Mouse (Mus musculus): ENCODE data around the gene Gpr62. TPM values are rescaled to one million over a fixed set of nuclear protein-coding genes. Genes with fewer than 3 reads are reported as not detected.

The Gpr62 gene
- total RNA-seq, 2 experiments from 2014 or later: 0.12 TPM; not detected in 1

DNA sequence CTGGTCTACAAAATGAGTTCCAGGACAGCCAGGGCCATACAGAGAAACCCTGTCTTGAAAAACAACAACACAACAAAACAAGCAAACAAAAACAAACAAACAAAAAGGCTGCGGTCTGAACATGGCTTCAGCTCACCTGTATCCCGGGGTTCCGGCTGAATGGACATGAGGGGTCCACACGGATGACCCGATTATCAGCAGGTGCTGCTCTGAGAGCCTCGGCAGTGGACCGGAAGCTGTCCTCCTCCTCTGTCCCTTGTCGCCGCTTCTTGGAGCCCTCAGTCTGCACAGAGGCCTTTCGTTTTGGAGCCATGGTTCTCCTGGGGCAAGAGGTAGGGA is 9.9 kb upstream of the Gpr62 start, which contains the start of gene Rrp9:
Rrp9 (plus strand) TSS at position 301 of the 339 bp plus-strand sequence.
- no peak for DNase-seq
- intact Hi-C loops (cut with DNase I): loop anchor here (1.0 to 5.0 kb wide), 4 partner anchors 27 to 193 kb away; partner anchors contain the start of gene Rpl29

- peak in 1 of 2 experiments; percentile 59 for DNase-seq
Measured at GRCm38 (mm10) chr9:106475046-106475445, 9.3 kb upstream of the Gpr62 start.

DNA sequence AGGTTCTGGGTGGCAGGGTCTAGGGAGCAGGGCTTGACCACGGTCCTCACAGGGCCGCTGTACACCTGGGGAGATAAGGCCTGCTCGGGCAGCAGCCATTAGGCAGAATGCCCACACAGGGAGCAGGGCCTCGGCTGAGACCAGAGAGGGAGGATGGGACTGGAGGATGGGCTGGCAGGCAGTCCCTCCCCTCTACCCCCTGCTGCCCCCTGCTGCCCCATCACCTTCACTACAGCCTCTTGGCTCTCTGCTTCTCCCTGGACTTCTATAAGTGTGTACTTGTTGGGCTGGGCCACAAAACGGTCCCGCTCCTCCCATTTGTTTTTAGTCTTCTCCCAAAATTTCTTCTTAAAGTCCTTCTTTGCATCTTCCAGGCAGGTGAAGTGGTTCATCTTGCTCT is 8.7 kb upstream of the Gpr62 start:
- intact Hi-C loops (cut with DNase I): no loop called here
- DNase-seq: peak; percentile 76 to 85

More at GRCm38 (mm10) chr9:106475046-106475445, 9.3 kb upstream of the Gpr62 start:
- intact Hi-C loops (cut with DNase I): loop anchor here (5.0 kb wide), 1 partner anchor 168 kb away; no protein-coding TSS in a partner anchor

DNA sequence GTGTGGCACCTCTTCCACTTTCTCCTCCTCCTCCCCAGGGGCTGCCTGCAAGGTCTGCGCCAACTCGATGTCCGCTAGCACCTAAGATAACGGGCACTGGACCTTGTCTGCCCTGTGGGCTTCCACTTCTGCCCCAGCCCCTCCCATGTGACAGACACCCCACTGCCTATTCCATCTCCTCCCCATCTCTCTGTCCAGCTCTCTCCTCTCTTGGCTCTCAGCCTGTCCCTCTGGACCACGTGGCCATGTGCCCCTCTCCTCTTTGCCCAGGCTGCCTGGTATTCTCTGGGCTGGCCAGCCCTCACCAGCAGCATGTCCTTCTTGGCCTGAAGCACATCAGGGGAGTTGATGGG is 8.0 kb upstream of the Gpr62 start:
- intact Hi-C loops (cut with DNase I): loop anchor here (2.0 kb wide), 1 partner anchor 185 kb away; no protein-coding TSS in a partner anchor
- no peak for DNase-seq

DNA sequence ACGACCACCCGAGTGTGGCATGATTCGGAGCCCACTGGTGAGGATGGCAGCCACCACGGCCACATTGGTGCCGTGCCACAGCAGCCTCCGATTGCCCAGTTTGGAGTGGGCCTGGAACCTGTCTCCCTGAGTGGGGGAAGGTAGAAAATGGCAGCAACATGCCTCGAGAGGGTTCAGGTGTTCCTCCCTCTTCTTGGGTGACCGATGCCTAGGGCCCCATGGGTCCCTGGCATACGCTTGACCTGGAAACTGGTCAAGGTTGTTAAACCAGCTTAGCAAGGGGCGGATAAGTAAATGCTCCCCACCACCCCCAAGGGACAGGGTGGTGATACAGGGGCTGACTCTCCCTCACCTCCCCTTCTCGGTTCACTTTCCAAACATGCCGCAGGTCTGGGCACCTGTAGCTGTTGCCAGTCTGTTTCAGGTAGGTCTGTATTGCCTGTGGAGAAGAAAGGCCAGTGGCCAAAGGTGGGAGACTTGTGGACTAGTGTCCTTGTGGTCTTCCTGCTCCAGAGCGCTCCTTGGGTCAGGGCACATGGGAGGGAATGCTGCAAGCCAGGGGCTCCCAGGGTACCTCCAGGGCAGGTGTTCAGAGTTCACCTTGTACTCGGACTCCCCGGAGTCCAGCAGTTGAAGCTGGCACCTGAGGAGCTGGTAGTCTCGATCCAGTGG is 7.5 kb upstream of the Gpr62 start:
- intact Hi-C loops (cut with DNase I): loop anchor here (2.0 kb wide), 1 partner anchor 184 kb away; no protein-coding TSS in a partner anchor
- no peak for DNase-seq

DNA sequence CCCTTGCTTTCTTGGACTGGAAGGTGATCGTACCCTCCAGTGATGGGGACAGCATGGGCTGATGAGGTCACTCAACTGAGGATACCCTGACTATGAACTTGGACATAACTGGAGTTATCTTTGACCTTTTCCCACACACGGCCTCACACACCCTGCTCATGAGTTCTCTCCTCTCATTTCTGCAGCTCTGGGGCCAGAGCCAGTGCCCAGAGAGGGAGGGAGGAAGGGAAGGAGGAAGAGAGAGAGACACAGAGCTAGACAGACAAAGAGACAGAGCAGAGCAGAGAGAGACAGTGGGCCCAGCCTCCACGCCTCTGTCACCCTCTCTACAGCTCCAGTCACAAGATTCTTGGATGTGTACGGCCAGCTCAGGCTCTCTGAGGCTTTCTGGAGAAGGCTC is 6.6 kb upstream of the Gpr62 start:
- intact Hi-C loops (cut with DNase I): loop anchor here (2.0 kb wide), 1 partner anchor 184 kb away; no protein-coding TSS in a partner anchor
- DNase-seq: no peak

- peak; percentile 76 to 77 for DNase-seq
- intact Hi-C loops (cut with DNase I): loop anchor here (2.0 kb wide), 1 partner anchor 183 kb away; no protein-coding TSS in a partner anchor
Measured at GRCm38 (mm10) chr9:106471892-106472291, 6.2 kb upstream of the Gpr62 start.

GRCm38 (mm10) chr9:106470991-106471750 is 5.4 kb upstream of the Gpr62 start:
- intact Hi-C loops (cut with DNase I): no loop called here
- DNase-seq: no peak

DNA sequence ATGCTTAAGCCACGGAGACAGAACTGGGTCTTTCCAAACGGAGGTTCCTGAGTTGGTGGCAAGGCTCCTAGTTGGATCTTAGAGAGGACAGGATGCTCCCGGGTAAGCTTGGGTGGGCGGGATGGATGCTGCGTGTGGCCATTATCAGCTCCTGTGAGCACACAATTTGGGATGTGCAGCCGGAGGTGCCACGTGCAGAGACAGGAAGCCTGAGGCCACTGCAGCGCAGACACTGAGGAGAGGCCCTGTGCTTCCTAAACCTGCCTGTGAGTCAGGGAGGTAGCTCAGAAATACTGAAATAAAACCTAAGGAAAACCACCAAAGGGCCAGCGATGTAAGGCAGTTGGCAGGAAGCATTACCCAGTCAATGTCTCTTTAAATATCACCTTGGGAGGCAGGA is 4.0 kb upstream of the Gpr62 start:
- DNase-seq: no peak
- intact Hi-C loops (cut with DNase I): no loop called here

DNA sequence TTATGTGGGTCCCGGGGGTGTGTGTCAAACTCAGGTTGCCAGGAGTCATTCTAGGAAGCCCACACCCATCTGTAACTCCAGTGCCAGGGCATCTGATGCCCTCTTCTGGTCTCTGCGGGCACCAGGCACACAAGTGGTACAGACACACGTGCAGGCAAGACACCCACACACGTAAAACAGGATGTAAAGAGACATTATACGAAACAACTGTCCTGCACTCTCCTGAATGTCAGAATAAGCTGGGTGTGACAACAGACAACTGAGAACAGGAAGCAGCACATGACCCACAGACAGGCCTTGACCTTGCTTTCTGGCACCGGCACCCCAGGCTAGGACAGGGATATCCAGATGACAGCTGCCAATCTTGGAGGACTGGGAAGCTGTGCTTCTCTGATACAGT is 3.6 kb upstream of the Gpr62 start:
- DNase-seq: no peak
- intact Hi-C loops (cut with DNase I): no loop called here

GRCm38 (mm10) chr9:106467746-106468145 is 2.0 kb upstream of the Gpr62 start:
- intact Hi-C loops (cut with DNase I): no loop called here
- no peak for DNase-seq

- intact Hi-C loops (cut with DNase I): no loop called here
- DNase-seq: no peak
Measured at GRCm38 (mm10) chr9:106466721-106467120, 983 bp upstream of the Gpr62 start.

DNA sequence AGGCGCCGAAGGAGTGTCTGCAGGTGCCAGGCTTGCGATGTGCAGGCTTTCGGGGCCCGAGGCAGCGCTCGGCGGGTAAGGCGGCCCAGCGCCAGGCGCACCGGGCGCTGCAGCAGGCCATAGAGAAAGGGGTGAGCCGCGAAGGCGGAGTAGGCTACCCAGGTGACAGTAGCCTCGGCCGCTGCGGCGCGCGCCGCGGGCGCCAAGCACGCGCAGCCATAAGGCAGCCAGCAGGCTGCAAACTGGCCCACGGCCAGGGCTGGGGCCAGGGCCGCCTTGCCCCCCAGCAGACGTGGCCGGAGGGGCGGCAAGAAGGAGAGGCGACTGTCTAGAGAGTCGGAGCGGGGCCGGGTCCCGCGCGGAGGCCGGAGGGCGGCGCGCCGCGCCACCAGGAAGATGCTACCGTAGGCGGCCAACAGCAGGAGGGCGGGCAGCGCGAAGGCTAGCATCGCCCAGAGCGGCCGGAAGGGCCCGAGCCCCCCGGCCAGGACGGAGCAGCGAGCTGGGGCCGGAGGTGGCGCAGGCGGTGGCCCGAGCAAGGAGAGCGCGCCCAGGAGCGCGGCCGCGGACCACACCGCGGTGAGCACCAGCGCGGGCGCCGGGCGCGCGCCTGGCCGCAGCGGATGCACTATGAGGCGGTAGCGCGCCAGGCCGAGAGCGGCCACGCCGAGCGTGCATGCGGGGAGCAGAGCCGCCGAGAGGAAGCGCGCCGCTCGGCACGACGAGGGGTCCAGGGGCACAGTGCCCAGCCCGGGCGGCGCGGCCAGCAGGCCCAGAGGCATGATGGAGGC is 792 bp downstream of the Gpr62 start:
- peak; percentile 66 to 67 for DNase-seq
- intact Hi-C loops (cut with DNase I): no loop called here

GRCm38 (mm10) chr9:106463122-106464063 is 2.3 kb downstream of the Gpr62 start:
- intact Hi-C loops (cut with DNase I): no loop called here

GRCm38 (mm10) chr9:106462430-106462800 is 3.3 kb downstream of the Gpr62 start:
- DNase-seq: no peak
- intact Hi-C loops (cut with DNase I): no loop called here

More at GRCm38 (mm10) chr9:106463122-106464063, 2.3 kb downstream of the Gpr62 start:
- DNase-seq: no peak

DNA sequence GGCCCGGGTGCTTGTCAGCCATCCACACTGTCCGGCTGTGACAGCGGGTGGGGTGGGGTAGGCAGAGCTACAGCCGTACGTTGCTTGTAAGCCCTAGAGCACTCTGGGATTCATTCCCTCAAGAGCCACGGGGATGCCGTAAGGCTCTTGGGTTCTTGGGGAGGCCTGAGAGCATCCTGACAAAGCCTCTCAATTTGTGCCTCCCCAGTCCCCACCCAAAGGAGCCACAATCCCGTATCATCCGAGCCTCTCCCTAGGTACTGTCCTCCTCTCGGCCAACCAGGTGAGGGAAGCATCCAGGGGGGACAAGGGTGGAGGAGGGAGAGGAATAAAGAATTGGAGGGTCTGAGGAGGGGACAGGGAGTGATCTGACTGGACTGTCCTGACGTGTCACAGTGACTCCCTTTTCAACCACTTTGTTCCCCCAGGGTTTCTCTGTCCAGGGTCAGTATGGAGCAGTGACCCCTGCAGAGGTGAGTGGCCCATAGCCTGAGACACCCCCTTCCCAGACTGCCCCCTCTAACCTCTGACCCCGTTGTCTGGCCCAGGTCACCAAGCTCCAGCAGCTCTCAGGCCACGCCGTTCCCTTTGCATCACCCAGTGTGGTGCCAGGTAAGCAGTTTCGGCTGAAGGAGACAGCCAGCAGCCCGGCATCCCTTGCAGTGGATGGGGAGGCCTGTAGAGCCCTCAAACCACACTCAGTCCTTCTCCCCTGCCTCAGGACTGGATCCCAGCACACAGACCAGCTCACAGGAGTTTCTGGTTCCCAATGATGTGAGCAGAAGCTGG is 3.9 kb downstream of the Gpr62 start:
- intact Hi-C loops (cut with DNase I): no loop called here
- no peak for DNase-seq

DNA sequence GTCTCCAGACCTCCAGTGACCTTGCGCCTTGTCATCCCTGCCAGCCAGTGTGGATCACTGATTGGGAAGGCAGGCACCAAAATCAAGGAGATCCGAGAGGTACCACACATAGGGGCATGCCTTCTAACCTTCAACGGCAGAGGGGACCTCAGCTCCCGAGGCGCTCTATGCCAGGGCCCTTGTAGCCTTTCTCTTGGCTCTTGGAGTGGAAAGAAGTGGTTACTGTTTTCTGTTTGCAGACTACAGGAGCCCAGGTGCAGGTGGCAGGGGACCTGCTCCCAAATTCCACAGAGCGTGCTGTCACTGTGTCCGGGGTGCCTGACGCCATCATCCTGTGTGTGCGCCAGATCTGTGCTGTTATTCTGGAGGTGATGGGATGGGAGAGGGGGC is 4.7 kb downstream of the Gpr62 start:
- intact Hi-C loops (cut with DNase I): no loop called here

GRCm38 (mm10) chr9:106460401-106461025 is 5.2 kb downstream of the Gpr62 start:
- intact Hi-C loops (cut with DNase I): no loop called here
- no peak for DNase-seq

More for the DNA sequence above, 4.7 kb downstream of the Gpr62 start:
- no peak for DNase-seq

DNA sequence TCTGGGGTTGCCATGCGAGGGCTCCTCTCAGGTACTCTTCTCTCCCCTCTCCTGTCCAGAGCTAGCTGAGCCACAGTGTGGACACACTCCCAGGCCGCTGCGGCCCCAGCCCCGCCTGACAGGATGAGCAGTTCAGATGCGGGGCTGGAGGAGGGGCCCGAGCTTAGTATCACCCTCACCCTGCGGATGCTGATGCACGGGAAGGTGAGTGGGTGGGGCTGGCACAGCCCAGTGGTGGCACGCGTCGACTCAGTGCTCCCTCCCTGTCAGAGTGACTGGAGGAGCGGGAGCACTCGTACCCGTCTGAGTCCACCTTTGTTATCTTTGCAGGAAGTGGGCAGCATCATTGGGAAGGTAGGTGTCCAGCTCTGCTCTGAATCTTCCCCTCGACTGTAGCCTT is 5.8 kb downstream of the Gpr62 start:
- intact Hi-C loops (cut with DNase I): no loop called here
- DNase-seq: no peak
